8 mouse cellular contexts compared by ENCODE assay signal in genomic region chr11:74829812-74830211, GRCm38 (mm10). TPM values are rescaled to one million over a fixed set of nuclear protein-coding genes. Genes with fewer than 3 reads are reported as not detected.
DNase-seq lines count a peak whose midpoint lies in the region; ATAC-seq and TF ChIP-seq lines count a peak whose summit lies in the region.

No protein-coding gene starts in this region.

- peak; percentile 20 for ATAC-seq in intestine, embryonic 14.5 days (replicated peaks; ENCODE audit: low FRiP score, low TSS enrichment, low read depth)
- ATAC-seq in liver, embryonic 12.5 days = peak; percentile 57
- peak; percentile 30 for ATAC-seq in stomach, postnatal 0 days (ENCODE audit: low FRiP score, low TSS enrichment)

- TF ChIP-seq CTCF in gastrocnemius, adult 2 months (IDR thresholded peaks at IDR 0.05) = peak; percentile 35
- TF ChIP-seq CTCF in stomach, postnatal 0 days (IDR thresholded peaks at IDR 0.05; ENCODE audit: low read depth) = no peak; the same call in 1 of the 2 replicates

- H3K79me2 ChIP-seq in myocyte (ENCODE audit: control insufficient read depth, insufficient read depth) = peaks cover 20% of the 10 kb centered on the region

- peak overlapping the region; percentile 42 for H3K9ac ChIP-seq in intestine, embryonic 14.5 days (ENCODE audit: low read length)
- peak overlapping the region; percentile 85 for H3K9ac ChIP-seq in liver, embryonic 12.5 days
- peak overlapping the region; percentile 43 for H3K9ac ChIP-seq in stomach, postnatal 0 days (ENCODE audit: low read length)

- H3K27ac ChIP-seq in gastrocnemius, adult 2 months = peak overlapping the region; percentile 99
- H3K27ac ChIP-seq in intestine, embryonic 14.5 days (ENCODE audit: low read depth) = peak overlapping the region; percentile 96
- H3K27ac ChIP-seq in liver, embryonic 12.5 days = peak overlapping the region; percentile 96
- H3K27ac ChIP-seq in stomach, postnatal 0 days (replicated peaks) = peak overlapping the region; percentile 87

- peak; percentile 52 for TF ChIP-seq POLR2A in myocyte (IDR thresholded peaks at IDR 0.05; ENCODE audit: insufficient read length, low read depth)

- WGBS in intestine, embryonic 14.5 days = 0% methylated on average over 20 of the region's 20 CpGs
- WGBS in liver, embryonic 12.5 days (ENCODE audit: insufficient replicate concordance) = 1% methylated on average over 20 of the region's 20 CpGs
- under 1% methylated on average over 20 of the region's 20 CpGs for WGBS in stomach, postnatal 0 days

- peak overlapping the region; percentile 90 for H3K4me2 ChIP-seq in intestine, embryonic 14.5 days (ENCODE audit: low read length)
- peak overlapping the region; percentile 97 for H3K4me2 ChIP-seq in liver, embryonic 12.5 days
- H3K4me2 ChIP-seq in myocyte (ENCODE audit: low read depth) = peak overlapping the region; percentile 98
- H3K4me2 ChIP-seq in stomach, postnatal 0 days (replicated peaks; ENCODE audit: low read depth) = peak overlapping the region; percentile 68

- H3K4me1 ChIP-seq in intestine, embryonic 14.5 days (replicated peaks; ENCODE audit: control insufficient read depth, insufficient read depth, low read length) = peaks cover 16% of the 10 kb centered on the region
- H3K4me1 ChIP-seq in liver, embryonic 12.5 days = peaks cover 88% of the 10 kb centered on the region
- peaks cover 9% of the 10 kb centered on the region; the same call in 1 of the 2 replicates for H3K4me1 ChIP-seq in stomach, postnatal 0 days (replicated peaks; ENCODE audit: control insufficient read depth, insufficient read depth)

- no peaks in the 10 kb centered on the region for H3K9me3 ChIP-seq in intestine, embryonic 14.5 days (ENCODE audit: control insufficient read depth, low read length)
- no peaks in the 10 kb centered on the region for H3K9me3 ChIP-seq in liver, embryonic 12.5 days (replicated peaks)
- no peaks in the 10 kb centered on the region for H3K9me3 ChIP-seq in stomach, postnatal 0 days (ENCODE audit: control insufficient read depth, low read length)

- H3K27me3 ChIP-seq in intestine, embryonic 14.5 days (replicated peaks; ENCODE audit: control insufficient read depth, insufficient read depth, low read length) = 0 out of 2 replicates have a peak, but pooled peaks cover 4% of the 10 kb centered on the region
- H3K27me3 ChIP-seq in liver, embryonic 12.5 days (replicated peaks) = no peaks in the 10 kb centered on the region
- H3K27me3 ChIP-seq in myocyte (ENCODE audit: control insufficient read depth, insufficient read depth, insufficient read length) = no peaks in the 10 kb centered on the region
- H3K27me3 ChIP-seq in stomach, postnatal 0 days (ENCODE audit: control insufficient read depth, insufficient read depth, low read length) = no peaks in the 10 kb centered on the region

- DNase-seq in kidney, adult 18-20 months = peak; percentile 85
- no peak for DNase-seq in kidney, adult 11 months
- DNase-seq in cerebellum, postnatal 10 days = peak; percentile 93
- peak; percentile 91 for DNase-seq in gastrocnemius, adult 2 months
- peak; percentile 88 for DNase-seq in intestine, embryonic 14.5 days (ENCODE audit: low spot score)
- peak; percentile 88 for DNase-seq in stomach, postnatal 0 days (ENCODE audit: low spot score)

- peak overlapping the region; percentile 95 for H3K4me3 ChIP-seq in gastrocnemius, adult 2 months
- peak overlapping the region; percentile 77 for H3K4me3 ChIP-seq in intestine, embryonic 14.5 days (ENCODE audit: low read depth, low read length)
- H3K4me3 ChIP-seq in liver, embryonic 12.5 days = peak overlapping the region; percentile 79
- H3K4me3 ChIP-seq in myocyte = peak overlapping the region; percentile 82
- peak overlapping the region; percentile 90 for H3K4me3 ChIP-seq in stomach, postnatal 0 days (ENCODE audit: low read depth, low read length)

- TF ChIP-seq EP300 in stomach, postnatal 0 days (optimal IDR thresholded peaks at IDR 0.05) = no peak

- H3ac ChIP-seq in myocyte (ENCODE audit: control insufficient read depth, insufficient read length) = peak overlapping the region; percentile 23

- no peaks in the 10 kb centered on the region for H3K36me3 ChIP-seq in intestine, embryonic 14.5 days (ENCODE audit: control insufficient read depth, insufficient read depth, low read length)
- no peaks in the 10 kb centered on the region for H3K36me3 ChIP-seq in liver, embryonic 12.5 days
- H3K36me3 ChIP-seq in myocyte (ENCODE audit: control insufficient read depth, insufficient read depth) = no peaks in the 10 kb centered on the region
- no peaks in the 10 kb centered on the region for H3K36me3 ChIP-seq in stomach, postnatal 0 days (ENCODE audit: control insufficient read depth, insufficient read depth, low read length)

- intact Hi-C loops in gastrocnemius, adult 2 months (cut with DNase I) = loop anchor here (1.0 to 5.0 kb wide), 2 partner anchors 8 to 178 kb away; no protein-coding TSS in a partner anchor

TF ChIP-seq in myocyte, 11 proteins besides CTCF, POLR2A, EP300 and RAD21:
- TF ChIP-seq TCF3 (IDR thresholded peaks at IDR 0.05; ENCODE audit: insufficient read length, low read depth) (no peak), POLR2AphosphoS2 (IDR thresholded peaks at IDR 0.05; ENCODE audit: insufficient read length, low read depth) (peak; percentile 24), SRF (IDR thresholded peaks at IDR 0.05; ENCODE audit: control insufficient read depth, insufficient read length, low read depth) (no peak), REST (IDR thresholded peaks at IDR 0.05; ENCODE audit: insufficient read depth, insufficient read length) (no peak), E2F4 (IDR thresholded peaks at IDR 0.05; ENCODE audit: insufficient read depth) (no peak)

RNA-seq across cellular contexts. Expression of gene Mnt, which starts 0.9 kb away (rescaled TPM):
- 10 to 100 TPM in 1 of 2 experiments, 1 to 10 TPM in 1; 6.1 to 11.6 TPM for total RNA-seq in gastrocnemius, adult 2 months (2021)
- polyA plus RNA-seq in intestine, embryonic 14.5 days (2014; fragmentation: Nextera tagmentation; extraction: Ambion mirVana) = 4.4 and 5.5 TPM in 2 replicates
- polyA plus RNA-seq in liver, embryonic 12.5 days (2016; fragmentation: Nextera tagmentation; extraction: Ambion mirVana) = 1.9 and 2.0 TPM in 2 replicates
- 12.7 TPM for polyA plus RNA-seq in myocyte (2012; fragmentation: generic; extraction: Trizol)
- 2.5 and 2.6 TPM in 2 replicates for polyA plus RNA-seq in stomach, postnatal 0 days (2015; fragmentation: Nextera tagmentation; extraction: Ambion mirVana)

RNA-seq across cellular contexts. Expression of gene Mettl16, which starts 59.2 kb away (rescaled TPM):
- 10 to 100 TPM; 11.5 to 13.6 TPM for total RNA-seq in gastrocnemius, adult 2 months (2021)
- 31.9 and 36.4 TPM in 2 replicates for polyA plus RNA-seq in intestine, embryonic 14.5 days (2014; fragmentation: Nextera tagmentation; extraction: Ambion mirVana)
- polyA plus RNA-seq in liver, embryonic 12.5 days (2016; fragmentation: Nextera tagmentation; extraction: Ambion mirVana) = 44.3 and 46.6 TPM in 2 replicates
- 10.9 TPM for polyA plus RNA-seq in myocyte (2012; fragmentation: generic; extraction: Trizol)
- 13.4 and 13.9 TPM in 2 replicates for polyA plus RNA-seq in stomach, postnatal 0 days (2015; fragmentation: Nextera tagmentation; extraction: Ambion mirVana)
